14 mouse cellular contexts compared by ENCODE assay signal in the genomic region with DNA sequence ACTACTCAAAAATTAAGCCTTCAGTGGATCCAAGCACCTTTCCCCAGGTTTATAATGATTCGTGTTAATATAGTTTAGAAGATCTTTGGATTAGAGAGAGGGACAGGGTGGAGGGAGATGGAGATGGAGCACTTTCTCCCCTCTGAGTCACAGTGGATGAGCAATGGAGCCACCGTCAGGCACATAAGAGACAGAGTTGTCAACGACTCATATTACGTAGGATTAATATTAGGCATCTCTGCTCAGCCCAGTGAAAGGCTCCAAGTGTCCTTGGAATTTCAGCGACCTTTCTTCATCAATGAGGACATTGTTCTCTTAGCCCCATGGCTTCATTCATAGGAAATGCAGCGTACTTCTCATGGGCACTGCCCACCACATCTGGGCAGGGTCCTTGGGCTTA.
"Had no signal": no experiment of that assay in that cellular context is flagged by ENCODE, and none has a peak within 500 bp of the region (broad histone marks: within the 10 kb centered on the region; RNA-seq: fewer than 3 reads in every experiment).

No protein-coding gene starts in this region.

- H3K9me3 ChIP-seq: lung, embryonic 15.5 days; midbrain, embryonic 15.5 days; neural tube, embryonic 12.5 days had no signal

- H3K36me3 ChIP-seq: liver, embryonic 13.5 days; lung, embryonic 15.5 days; midbrain, embryonic 15.5 days; neural tube, embryonic 12.5 days had no signal

- ATAC-seq: liver, postnatal 0 days; midbrain, embryonic 15.5 days had no signal

- DNase-seq: kidney, postnatal 25 days; liver; liver, embryonic 13.5 days; liver, postnatal 0 days; lung, postnatal 14 days; thymus, postnatal 4 days had no signal

- H3K4me2 ChIP-seq: liver, embryonic 13.5 days; lung, embryonic 15.5 days; midbrain, embryonic 11.5 days; midbrain, embryonic 15.5 days; neural tube, embryonic 12.5 days had no signal

- H3K9ac ChIP-seq: liver, embryonic 13.5 days; liver, postnatal 0 days; lung, embryonic 15.5 days; midbrain, embryonic 15.5 days; neural tube, embryonic 12.5 days had no signal

- H3K4me3 ChIP-seq: left cerebral cortex, adult 2 months; liver, embryonic 13.5 days; lung, embryonic 15.5 days; megakaryocyte, embryonic 14.5 days; midbrain, embryonic 15.5 days; neural tube, embryonic 12.5 days had no signal

- H3K4me1 ChIP-seq: liver, embryonic 13.5 days; lung, embryonic 15.5 days; megakaryocyte, embryonic 14.5 days; midbrain, embryonic 15.5 days had no signal

- H3K27ac ChIP-seq: left cerebral cortex, adult 2 months; liver, embryonic 13.5 days; lung, embryonic 15.5 days; macrophage; midbrain, embryonic 15.5 days; neural tube, embryonic 12.5 days; stomach, postnatal 0 days had no signal

- H3K27me3 ChIP-seq: liver, embryonic 13.5 days; lung, embryonic 15.5 days; midbrain, embryonic 15.5 days; neural tube, embryonic 12.5 days had no signal
